Comparison of ENCODE assay signal across 12 mouse cellular contexts in genomic region chr5:102503066-102503465, GRCm38 (mm10).
"Had no signal": no experiment of that assay in that cellular context is flagged by ENCODE, and none has a peak within 500 bp of the region (broad histone marks: within the 10 kb centered on the region; RNA-seq: fewer than 3 reads in every experiment).

No protein-coding gene starts in this region.

- H3K27me3 ChIP-seq: intestine, embryonic 15.5 days; limb, embryonic 15.5 days; liver, embryonic 13.5 days; midbrain, embryonic 12.5 days; neural tube, embryonic 13.5 days; stomach, embryonic 15.5 days had no signal

- ATAC-seq: intestine, embryonic 15.5 days; midbrain, embryonic 16.5 days had no signal

- H3K27ac ChIP-seq: intestine, embryonic 15.5 days; limb, embryonic 15.5 days; liver, embryonic 13.5 days; midbrain, embryonic 12.5 days; neural tube, embryonic 13.5 days; stomach, embryonic 15.5 days had no signal

- H3K36me3 ChIP-seq: intestine, embryonic 15.5 days; limb, embryonic 15.5 days; liver, embryonic 13.5 days; midbrain, embryonic 12.5 days; neural tube, embryonic 13.5 days; stomach, embryonic 15.5 days had no signal

- H3K9me3 ChIP-seq: intestine, embryonic 15.5 days; limb, embryonic 15.5 days; liver, embryonic 13.5 days; midbrain, embryonic 12.5 days; neural tube, embryonic 13.5 days; stomach, embryonic 15.5 days had no signal

- H3K4me3 ChIP-seq: intestine, embryonic 15.5 days; limb, embryonic 15.5 days; liver, embryonic 13.5 days; midbrain, embryonic 12.5 days; neural tube, embryonic 13.5 days; stomach, embryonic 15.5 days had no signal

- DNase-seq: layer of hippocampus, postnatal 36 days; liver, embryonic 13.5 days; retina, postnatal 1 day; right cerebral cortex, postnatal 4 days; spleen, adult 18-20 months; thymus, postnatal 36 days had no signal

- H3K9ac ChIP-seq: intestine, embryonic 15.5 days; limb, embryonic 15.5 days; liver, embryonic 13.5 days; midbrain, embryonic 12.5 days; neural tube, embryonic 13.5 days; stomach, embryonic 15.5 days had no signal

- H3K4me1 ChIP-seq: intestine, embryonic 15.5 days; limb, embryonic 15.5 days; midbrain, embryonic 12.5 days; neural tube, embryonic 13.5 days; stomach, embryonic 15.5 days had no signal

- H3K4me2 ChIP-seq: intestine, embryonic 15.5 days; limb, embryonic 15.5 days; liver, embryonic 13.5 days; midbrain, embryonic 12.5 days; neural tube, embryonic 13.5 days; stomach, embryonic 15.5 days had no signal
